Mouse (Mus musculus): ENCODE data around the gene Atp10a. TPM values are rescaled to one million over a fixed set of nuclear protein-coding genes. Genes with fewer than 3 reads are reported as not detected.

The Atp10a gene
- 6.1 and 9.3 TPM in 2 replicates for polyA plus RNA-seq (2015; fragmentation: Nextera tagmentation; extraction: Ambion mirVana)

GRCm38 (mm10) chr7:58655866-58656265 lies at the start of gene Atp10a:
TSS of gene Atp10a (plus strand) at chr7:58656166.

